Mouse (Mus musculus) right cerebral cortex, postnatal 36 days (tissue): ENCODE results near the gene Fibcd1.

Experiments
- DNase-seq, 2 experiments: peaks; one replicate each; pipeline ENCODE4 v3.0.0; 2022; ENCODE audit warnings: low spot score in 2 of 2, mixed read lengths in 1 of 2

Gene Fibcd1

DNA sequence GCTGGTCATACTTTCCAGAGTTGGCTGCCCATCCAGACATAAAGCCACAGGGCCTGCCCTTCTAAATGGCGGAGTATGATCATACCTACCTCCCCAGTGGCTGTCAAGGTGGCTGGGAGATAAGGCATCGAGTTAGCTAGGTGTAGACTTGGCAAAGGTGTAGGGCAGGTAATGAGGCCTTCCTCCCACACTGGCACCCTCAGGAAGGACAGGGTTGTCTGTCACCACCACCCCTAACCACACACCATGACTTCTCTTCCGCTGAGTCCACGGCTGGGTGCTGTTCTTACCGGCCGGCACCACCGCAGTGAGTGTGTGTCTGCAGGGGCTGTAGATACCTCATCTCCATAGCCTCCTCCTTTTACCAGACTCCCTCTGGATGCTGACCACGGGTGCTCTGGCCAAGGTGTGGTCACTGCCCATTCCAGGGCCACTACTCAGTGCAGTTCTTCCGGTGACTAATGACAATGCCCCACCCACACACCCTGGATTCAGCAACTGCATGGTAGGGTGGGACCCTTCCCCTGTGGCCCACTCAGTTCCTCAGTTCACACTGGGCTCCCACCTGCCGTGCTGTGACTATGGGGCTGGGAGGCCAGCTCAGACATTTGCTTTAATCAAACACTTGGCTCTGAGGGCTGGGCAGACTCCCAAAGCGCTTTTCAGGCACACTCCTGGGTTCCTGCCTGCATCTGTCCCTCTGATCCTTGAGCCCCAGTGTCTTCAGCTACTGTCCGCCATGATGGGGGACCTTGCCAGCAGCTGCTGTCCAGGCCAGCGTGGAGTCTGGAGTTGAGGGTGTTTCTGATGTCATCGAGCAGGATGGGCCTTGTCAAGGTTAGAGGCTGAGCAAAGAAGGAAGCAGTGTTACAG, 34.5 kb downstream of the Fibcd1 start:
- DNase-seq, result no peak

DNA sequence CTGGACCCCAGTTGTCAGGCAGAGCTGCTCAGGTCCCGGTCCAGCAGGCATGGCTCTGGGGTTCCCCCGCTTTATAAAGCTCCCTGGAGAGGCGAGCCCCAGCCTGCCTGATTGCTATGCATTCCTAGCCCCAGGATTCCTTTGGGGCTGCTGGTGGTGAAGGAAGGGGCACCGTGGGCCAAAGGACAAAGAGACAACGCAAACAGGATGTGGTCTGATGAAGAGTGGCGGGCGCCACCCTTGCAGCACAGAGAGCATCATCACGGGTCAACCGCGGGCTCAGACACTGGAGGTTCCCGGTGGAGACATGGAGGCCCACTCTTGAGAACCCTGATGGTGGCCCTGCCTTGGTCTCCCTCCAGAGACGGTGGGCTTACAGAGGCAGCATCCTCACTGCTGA, 35.4 kb downstream of the Fibcd1 start, which contains the start of gene Qrfp:
Qrfp (minus strand) TSS at position 137 of the 400 bp plus-strand sequence.
- no peak for DNase-seq

DNA sequence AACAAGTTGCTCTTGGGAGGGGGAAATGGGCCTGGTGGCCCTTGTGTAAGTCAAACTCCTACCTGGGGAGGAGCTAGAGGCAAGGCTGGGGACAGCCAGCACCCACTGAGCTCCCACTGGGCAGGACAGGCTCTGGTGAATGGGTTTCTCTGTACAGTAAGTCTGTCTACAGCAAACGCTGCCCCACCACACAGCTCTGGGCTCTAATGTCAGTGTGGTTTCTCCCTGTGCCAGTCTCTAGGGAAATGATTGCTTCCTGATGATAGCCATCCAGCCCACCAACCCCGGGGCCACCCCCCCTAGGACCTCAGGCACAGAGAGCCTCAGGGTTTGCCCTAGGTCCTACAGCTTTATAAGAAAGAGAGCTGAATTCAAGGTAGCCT, 36.5 kb downstream of the Fibcd1 start:
- DNase-seq, result no peak

DNA sequence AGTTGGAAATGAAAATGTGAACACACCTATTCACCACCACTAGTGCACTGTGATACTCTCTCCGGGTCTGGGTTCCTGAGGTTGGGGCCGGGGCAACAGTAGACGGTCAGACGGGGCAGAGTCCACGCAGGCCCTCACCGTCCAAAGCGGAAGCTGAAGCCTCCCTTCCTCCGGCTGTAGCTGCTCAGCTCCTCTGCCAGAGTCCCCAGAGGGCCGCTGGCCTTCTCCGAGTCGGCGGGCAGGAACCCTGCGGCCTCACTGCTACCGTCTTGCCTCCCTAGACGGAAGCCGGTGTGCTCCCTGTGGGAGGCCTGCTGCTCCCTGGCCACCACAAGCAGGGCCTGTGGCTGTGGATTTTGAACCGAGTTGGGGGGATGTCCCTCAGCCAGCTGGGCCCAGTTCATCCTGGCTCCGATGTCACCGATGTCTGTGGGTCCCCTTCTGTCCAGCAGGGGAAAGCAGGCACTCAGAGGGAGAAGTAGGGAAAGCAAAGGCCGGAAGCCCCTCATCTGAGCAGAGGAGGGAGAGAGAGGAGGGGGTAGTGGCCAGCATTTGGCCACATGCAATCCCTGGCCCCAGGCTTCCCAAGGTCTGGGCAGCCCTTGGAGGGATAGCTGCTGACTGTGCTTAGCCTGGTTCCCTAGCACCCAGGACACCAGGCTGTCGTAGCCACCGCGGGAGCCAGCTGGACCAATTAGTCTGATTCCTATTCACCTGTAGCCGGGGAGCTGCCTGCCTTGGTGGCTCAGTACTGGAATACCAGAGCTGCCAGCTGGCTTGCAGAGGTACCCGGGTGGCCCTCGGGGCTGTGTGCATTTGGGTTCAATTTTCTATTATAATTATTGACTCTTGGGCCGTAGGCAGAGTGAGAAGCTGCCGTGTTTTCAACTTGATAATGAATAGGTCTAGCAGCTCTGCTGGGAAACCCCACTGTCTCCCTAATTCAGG, 37.1 kb downstream of the Fibcd1 start:
- DNase-seq, result no peak

DNA sequence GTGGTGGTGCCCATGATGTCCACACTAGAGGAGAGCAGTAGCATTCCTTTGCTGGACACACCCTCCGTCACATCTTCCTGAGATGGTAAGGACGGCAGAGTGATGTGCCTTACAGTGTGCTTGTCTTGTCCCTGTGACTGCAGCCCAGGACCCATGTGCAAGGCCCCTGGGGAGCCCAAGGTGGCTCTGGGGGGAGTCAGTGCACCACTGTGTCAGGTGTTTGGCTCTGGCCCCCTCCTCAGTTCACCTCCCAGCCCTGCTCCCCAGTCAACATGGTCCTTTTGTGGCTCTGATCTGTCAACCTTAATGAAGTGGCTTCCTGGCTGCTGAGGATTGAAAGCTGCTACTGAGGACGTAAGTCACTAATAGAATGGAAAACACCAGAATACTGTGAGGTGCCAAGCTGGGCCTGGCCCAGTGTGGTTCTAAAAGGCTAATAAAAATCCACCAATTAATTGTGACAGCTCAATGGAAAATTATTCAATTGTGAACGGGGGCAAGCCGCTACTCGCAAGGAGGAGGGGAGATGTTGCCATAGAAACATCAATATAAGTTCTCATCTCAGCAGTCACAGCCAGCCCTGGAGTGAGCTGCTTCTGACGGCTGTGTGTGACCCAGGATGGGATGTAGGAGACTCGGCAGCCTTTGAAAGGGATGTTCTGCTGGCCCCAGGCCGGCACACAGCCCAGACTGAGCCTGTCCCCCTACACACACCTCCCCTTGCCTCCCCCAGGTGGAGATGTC, 39.0 kb downstream of the Fibcd1 start:
- no peak for DNase-seq

DNA sequence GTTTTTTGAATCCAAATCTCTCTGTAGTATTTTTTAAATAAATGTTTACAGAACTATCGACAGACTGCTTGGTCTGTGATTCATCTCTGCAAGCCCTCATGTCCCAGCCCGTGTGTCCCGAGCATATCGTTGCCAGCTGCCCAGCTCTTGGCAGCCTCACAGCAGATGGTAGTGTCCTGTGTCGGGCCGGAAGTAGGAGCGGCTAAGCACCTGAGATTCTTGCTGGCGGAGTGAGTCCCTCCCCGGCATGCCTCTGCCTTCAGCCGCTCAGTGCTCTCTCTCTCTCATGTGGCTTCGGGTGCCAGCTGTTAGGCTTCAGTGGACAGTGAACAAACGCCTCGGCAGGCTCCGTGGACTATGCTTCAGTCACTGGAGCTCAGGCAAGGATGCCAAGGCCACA, 42.3 kb downstream of the Fibcd1 start:
- DNase-seq, result no peak

DNA sequence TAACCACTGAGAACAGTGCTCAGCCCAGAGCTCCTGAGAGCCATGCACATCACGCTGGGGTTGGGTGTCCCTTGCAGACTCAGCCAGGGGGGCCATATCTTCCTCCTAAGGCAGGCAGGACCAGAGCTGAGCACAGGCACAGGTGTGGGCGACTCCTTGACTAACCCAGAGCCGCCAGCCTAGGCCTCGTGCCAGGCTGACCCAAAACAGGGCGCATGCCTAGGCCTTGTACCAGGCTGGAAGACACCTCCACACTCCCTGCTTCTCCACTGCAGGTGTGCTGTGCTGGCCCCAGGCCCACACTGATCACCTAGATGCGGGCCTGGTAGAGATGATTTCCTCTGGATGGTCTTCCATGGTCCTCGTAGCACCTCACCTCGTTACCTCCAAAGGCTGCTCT, 43.0 kb downstream of the Fibcd1 start:
- DNase-seq, result no peak

DNA sequence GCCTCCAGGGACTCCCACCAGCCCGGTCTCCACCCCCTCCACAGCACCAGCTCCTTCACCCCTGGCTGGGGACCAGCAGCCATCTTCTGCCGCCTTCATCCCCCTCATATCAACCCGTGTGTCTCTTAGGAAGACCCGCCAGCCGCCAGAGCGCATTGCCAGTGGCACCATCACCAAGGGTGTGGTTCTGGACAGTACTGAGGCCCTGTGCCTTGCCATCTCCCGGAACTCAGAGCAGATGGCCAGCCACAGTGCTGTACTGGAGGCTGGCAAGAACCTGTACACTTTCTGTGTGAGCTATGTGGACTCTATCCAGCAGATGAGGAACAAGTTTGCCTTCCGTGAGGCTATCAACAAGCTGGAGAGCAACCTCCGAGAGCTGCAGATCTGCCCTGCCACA, 44.4 kb downstream of the Fibcd1 start:
- DNase-seq, result no peak

DNA sequence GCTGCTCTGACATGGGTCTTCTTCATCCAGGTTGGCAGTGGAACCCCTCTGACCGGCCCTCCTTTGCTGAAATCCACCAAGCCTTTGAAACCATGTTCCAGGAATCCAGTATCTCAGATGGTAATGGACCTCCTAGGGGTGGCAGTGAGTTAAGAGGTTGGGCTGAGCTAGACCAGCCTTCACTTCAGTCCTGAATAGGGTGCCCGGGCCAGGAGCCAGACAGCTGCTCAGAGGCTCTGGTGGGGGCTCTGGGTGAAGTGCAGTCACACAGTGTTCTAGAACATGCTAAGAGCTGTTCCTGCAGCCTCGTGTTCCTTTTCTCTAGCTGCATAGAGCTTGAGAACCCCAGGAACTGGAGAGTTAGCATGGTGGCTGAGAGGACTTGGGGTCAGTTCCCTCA, 48.9 kb downstream of the Fibcd1 start:
- DNase-seq, result no peak

DNA sequence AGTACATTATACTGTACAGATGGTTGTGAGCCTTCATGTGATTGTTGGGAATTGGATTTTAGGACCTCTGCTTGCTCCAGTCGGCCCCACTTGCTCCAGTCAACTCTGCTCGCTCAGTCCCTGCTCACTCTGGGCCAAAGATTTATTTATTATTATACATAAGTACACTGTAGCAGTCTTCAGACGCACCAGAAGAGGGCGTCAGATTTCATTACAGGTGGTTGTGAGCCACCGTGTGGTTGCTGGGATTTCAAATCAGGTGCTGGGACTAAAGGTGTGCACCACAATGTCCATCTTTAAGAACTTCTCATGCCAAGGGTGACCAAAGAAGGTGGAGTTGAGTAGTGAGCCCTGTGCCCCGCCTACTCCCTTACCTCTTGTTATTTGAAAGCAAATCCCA, 53.2 kb downstream of the Fibcd1 start:
- DNase-seq, result no peak

DNA sequence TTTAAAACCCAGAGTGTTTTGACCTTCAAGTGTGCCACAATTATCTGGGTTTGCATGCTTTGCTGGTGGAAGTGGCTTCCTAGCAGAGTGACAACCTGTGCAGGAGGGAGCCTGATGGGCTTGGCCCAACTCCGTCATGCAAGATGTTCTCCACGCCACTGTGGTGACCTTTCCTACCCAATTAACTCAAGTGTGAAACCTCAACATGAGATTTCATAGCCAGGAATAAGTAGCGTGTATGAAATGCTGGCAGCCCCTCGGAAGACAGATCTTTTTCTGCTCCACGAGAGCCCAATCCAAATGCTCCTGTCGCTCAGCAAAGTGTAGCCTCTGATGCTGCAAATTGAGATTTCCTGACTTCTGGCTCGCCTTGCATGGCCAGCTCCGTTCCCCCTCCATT, 54.5 kb downstream of the Fibcd1 start:
- DNase-seq, result no peak

DNA sequence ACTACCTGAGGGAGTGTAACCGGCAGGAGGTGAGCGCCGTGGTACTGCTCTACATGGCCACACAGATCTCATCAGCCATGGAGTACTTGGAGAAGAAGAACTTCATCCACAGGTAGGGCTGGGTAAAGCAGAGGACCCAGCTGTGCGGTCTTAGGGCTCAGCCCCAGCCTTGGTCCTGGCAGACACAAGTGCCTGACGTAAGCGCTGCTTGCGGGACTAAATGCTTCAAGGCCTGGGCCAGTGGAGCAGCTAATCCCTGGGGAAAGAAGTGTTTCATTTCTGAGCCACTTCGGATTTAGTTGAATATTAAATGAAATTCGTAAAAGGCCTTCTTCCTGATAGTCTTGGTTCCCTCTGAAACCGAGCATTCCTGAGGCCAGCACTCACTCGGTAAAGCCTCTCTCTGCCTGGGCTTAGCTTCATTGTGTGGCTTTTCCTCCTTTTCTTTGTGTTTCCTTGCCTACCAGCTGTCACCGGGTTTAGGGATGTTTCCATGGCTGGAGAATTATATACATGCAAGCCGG, 55.0 kb downstream of the Fibcd1 start:
- no peak for DNase-seq

DNA sequence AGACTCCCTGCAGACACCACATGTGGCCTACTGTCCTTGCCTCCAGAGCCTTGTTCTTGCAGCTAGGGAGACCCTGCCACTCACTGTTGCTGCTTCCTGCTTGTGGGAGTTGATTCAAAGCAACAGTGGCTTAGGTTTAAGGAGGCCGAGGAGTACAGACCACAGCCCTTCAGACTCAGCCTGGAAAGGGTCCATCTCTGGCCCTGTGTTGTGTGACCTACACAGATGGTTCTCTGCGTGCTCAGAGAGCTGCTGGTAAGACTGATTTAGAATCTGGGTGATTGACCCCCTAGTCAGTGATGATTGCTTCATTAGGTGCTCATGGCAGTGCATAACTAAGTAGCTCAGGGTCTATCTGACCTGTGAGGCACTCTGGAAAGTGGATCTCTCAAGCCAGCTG, 56.6 kb downstream of the Fibcd1 start:
- no peak for DNase-seq

DNA sequence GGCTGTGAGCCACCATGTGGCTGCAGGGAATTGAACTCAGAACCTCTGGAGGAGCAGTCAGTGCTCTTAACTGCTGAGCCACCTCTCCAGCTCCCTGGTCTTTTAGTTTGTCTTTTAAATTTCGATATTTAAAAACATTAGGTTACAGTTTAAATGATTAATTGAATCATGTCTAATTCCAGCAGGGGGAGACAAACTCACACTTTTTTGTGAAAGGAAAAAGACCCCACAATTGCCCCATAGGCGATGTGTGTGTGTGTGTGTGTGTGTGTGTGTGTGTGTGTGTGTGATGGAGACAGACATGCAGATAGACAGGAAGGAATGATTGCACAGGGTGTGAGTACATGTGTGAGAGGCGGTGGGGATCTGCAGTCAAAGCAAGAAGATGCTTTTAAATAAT, 57.6 kb downstream of the Fibcd1 start:
- DNase-seq, result no peak

DNA sequence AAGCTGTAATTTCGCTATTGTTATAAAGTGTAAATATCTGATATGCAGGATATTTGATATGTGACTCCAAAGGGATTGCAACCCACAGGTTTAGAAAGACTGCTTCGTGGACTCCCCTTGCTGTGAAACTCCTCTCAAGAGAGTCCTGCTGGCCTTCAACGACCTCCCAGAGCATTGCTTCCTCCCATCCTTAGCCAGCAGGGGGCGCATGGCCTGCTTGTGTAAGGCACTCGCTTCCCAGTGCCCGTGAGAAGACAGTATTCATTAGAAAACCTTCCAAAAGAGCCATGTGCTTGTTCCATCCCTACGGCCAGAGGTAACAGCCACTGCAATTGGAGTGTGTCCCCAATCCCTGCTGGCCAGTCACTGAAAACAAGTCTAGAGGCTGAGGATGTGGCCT, 58.8 kb downstream of the Fibcd1 start:
- peak; percentile 52 for DNase-seq

DNA sequence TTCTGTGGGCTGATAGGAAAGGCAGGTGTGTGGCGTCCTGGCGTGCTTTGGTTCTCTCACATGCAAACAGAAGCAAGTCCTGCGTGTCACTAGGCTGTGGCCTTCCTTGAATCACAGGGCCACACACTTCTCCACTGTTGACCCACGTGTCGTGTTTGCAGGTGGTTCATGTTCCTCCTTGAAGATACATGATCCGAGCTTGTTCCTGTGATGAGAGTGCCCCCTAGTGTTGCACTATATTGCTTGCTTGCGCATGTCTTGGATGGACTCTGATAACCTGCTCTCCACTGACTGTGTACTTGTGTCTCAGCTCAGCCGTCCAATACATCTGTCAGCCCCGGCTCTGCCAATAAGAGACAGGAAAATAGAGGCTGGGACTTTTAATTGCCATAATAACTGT, 60.7 kb downstream of the Fibcd1 start:
- peak; percentile 51 to 77 for DNase-seq

DNA sequence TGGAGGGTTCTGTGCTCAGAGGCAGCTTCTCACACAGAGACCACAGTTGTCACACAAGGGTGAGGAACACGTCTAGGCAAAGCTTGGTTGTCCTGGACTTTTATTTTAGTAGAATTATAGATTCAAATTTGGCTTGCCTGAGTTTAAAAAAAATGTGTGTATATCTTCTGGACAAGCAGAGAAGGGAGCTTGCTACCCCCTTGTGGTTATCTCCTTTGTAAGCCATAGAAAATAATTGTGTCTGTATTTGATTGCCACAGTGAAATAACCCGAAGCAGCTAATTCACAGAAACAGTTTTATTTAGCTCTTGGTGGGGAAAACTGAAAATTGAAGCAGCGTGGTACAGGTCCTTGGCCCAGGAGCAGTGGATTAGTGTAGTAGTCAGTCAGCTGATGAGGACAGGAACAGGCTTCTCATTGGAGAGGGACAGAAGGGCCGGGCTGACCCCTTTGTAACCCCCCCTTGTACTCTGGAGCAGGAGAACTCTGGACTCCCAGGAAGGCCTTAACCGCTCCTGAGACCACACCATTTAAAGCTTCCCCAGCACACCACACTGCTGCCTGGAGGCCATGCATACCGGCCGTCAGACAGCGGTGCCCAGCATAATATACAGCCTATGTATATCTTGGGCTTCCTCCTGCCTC, 62.7 kb downstream of the Fibcd1 start:
- no peak for DNase-seq

DNA sequence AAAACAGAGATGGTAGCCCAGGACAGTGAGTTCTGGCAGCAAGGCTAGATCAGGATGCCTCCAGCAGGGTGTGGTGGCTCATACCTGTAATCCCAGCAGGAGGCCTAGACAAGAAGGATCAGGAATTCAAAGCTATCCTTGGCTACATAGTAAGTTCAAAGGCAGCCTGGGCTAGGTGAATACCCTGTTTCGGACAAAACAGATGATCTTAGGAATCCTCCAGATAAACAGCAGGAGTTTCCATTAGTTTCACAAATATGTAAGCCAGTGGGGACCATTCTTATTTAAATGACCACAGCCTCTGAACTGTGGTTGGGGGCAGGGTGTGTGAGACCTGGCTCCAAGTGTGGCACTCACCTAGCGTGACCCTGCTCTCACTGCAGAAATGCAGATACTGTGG, 66.5 kb downstream of the Fibcd1 start:
- no peak for DNase-seq

DNA sequence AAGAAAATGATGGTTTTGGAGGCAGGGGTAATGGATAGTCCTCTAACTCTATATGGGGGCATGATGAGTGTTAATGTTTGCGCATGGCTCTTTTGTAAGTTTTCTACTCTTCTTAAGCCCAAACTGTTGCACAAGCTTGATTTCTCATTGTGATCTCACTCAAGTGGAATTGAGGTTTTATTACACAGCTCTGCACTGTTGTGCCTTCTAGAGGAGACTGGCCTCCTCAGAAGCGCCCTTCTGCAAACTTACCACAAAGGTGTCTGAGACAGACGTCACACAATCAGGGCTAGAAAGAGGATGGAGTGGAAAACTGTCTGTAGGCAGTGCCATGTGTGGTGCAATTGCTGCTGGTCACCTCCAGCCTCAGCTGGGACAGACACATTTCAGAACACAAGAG, 69.3 kb downstream of the Fibcd1 start:
- DNase-seq, result no peak

DNA sequence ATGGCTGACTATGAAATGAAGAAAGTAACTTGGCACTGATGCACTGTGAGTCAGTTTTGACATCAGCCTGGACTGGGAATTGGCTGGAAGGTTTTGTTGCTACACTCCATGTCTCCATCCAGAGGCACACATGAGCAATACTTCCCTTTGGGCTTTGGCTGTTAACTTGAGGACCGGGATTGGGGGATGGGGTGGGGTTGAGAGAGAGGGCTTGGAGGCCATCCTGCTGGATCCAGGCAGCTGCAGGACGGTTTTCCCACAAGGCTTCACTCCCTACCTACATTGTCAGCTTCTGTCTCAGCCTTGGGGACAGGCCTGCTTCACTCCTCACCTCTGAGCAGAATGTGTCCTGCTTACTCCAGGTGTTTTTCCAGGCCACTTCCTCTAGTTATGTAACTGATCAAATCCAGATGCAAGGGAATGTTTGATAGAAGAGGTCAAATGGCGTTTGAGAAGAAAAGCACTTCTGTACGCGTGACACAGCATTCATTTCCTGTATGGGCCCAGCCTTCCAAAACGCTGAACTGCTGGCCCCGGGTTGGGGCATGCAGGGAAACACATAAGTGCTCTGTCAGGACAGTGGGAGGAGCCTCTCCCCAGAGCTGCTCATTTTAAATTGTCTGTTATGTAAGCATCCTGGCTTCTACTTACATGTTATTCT, 74.9 kb downstream of the Fibcd1 start:
- DNase-seq, result no peak

DNA sequence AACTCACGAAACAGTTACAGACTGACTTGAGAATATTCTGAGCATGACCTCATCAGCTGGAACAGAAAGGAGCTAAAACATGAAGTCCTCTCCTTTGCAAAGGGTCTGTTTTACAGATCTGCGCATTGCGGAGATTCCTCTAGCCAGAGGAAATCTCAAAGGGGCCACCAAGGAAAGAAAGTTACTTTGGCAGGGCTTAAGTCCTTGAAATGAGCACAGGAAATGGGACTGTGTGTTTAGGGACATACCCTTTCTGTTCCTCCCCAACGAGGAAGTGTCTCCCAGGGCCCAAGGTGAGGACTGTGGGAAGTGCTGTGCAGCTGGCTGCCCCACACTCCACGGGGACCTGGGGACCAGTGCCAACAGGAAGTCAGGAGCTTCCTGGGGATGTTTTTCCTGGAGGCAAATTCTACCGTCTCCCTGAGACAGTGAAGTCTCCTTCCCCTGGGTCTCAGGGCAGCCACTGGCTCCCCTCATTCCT, 76.1 kb downstream of the Fibcd1 start:
- no peak for DNase-seq
